Mouse (Mus musculus) embryonic facial prominence, embryonic 13.5 days (tissue): ENCODE data around the gene Kcnq1. TPM values are rescaled to one million over a fixed set of nuclear protein-coding genes. Genes with fewer than 3 reads are reported as not detected.

Experiments used
- ATAC-seq: fragments of 200-750 bp; cut with Nextera tagmentation; 2 replicates; pipeline ENCODE4 v1.8.0; 2017; ENCODE audit warnings: low read depth; ENCODE audit not compliant: insufficient number of reproducible peaks, insufficient read depth, low FRiP score, low TSS enrichment
- H3K27ac ChIP-seq: fragments of 300-500 bp; sonication (generic); 2 replicates; pipeline ENCODE4 v1.5.1; 2015; ENCODE audit warnings: moderate library complexity, mild to moderate bottlenecking, inconsistent platforms
- H3K27me3 ChIP-seq: fragments of 300-500 bp; sonication (generic); 2 replicates; pipeline ENCODE4 v1.6.1; 2015; ENCODE audit warnings: mild to moderate bottlenecking, inconsistent platforms
- H3K36me3 ChIP-seq: fragments of 300-500 bp; sonication (generic); 2 replicates; pipeline ENCODE4 v1.6.1; 2015; ENCODE audit warnings: mild to moderate bottlenecking, inconsistent platforms
- H3K4me1 ChIP-seq: fragments of 300-500 bp; sonication (generic); 2 replicates; pipeline ENCODE4 v1.6.1; 2015; ENCODE audit warnings: inconsistent platforms
- H3K4me2 ChIP-seq: fragments of 300-500 bp; sonication (generic); 2 replicates; pipeline ENCODE4 v1.6.1; 2015; ENCODE audit warnings: moderate library complexity, mild to moderate bottlenecking, inconsistent platforms
- H3K4me3 ChIP-seq: fragments of 300-500 bp; sonication (generic); 2 replicates; pipeline ENCODE4 v1.5.1; 2015; ENCODE audit warnings: mild to moderate bottlenecking, inconsistent platforms
- H3K9ac ChIP-seq: fragments of 300-500 bp; sonication (generic); 2 replicates; pipeline ENCODE4 v1.6.1; 2015; ENCODE audit warnings: mild to moderate bottlenecking, inconsistent platforms
- H3K9me3 ChIP-seq: fragments of 300-500 bp; sonication (generic); 2 replicates; pipeline ENCODE4 v1.6.1; 2016; ENCODE audit warnings: inconsistent platforms
- WGBS: fragments of 180-500 bp; shearing (Covaris S2); methylation state at CpG from one replicate; pipeline ENCODE4 v1.1.7; 2015; ENCODE audit warnings: mixed read lengths; 5-methylcytosine and 5-hydroxymethylcytosine counted together
- polyA plus RNA-seq: library from polyadenylated mRNA; unstranded; fragments of >200 nt; fragmentation: Nextera tagmentation; extraction: Ambion mirVana; gene quantifications from 2 replicates; pipeline ENCODE4 v1.2.1, GENCODE M21; 2015

Kcnq1 gene
- polyA plus RNA-seq, 1 experiment from 2014 or later = 0.84 TPM

- Histone ChIP-seq H3K27ac (no peak overlapping the region), H3K4me3 (no peak overlapping the region), H3K4me2 (no peak overlapping the region), H3K36me3 (no peaks in the 10 kb centered on the region), H3K27me3 (no peaks in the 10 kb centered on the region), H3K9me3 (no peaks in the 10 kb centered on the region), H3K4me1 (peaks cover 6% of the 10 kb centered on the region), H3K9ac (no peak overlapping the region)
- 76% methylated on average over 4 of the region's 4 CpGs for WGBS
- ATAC-seq = no peak
Observed at GRCm38 (mm10) chr7:143357831-143358230, 251.7 kb downstream of the Kcnq1 start.

DNA sequence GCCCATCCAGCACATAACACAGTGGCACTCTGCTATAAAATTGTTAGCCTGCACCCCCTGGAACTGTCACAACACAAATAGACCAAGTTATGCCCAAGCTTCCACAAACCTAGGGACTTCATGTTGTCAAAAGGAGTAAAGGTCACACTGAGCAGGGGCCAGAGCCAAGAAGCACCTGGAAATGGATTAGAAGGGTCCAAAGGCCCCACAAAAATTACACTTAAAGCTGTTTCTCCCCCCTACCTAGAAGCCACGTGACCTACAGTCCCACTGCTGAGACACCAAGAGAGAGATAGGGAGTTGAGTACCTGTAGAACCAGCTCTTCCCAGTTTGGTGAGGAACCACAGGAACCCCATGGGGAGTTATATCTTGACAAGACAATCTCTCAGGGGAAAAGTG lies 253.6 kb downstream of the Kcnq1 start:
- no peak overlapping the region for H3K4me3 ChIP-seq
- no peaks in the 10 kb centered on the region for H3K9me3 ChIP-seq
- H3K36me3 ChIP-seq = no peaks in the 10 kb centered on the region
- no peak overlapping the region for H3K4me2 ChIP-seq
- H3K27ac ChIP-seq = no peak overlapping the region
- ATAC-seq = no peak
- H3K27me3 ChIP-seq = no peaks in the 10 kb centered on the region
- no peak overlapping the region for H3K9ac ChIP-seq
- WGBS = 71% methylated on average over 1 of the region's 1 CpGs
- H3K4me1 ChIP-seq = peaks cover 6% of the 10 kb centered on the region

GRCm38 (mm10) chr7:143360776-143361175 lies 254.6 kb downstream of the Kcnq1 start:
- WGBS = 58% methylated on average over 5 of the region's 5 CpGs
- Histone ChIP-seq H3K9ac (no peak overlapping the region), H3K4me2 (no peak overlapping the region), H3K9me3 (no peaks in the 10 kb centered on the region), H3K4me3 (no peak overlapping the region), H3K4me1 (peaks cover 6% of the 10 kb centered on the region), H3K27ac (no peak overlapping the region), H3K36me3 (no peaks in the 10 kb centered on the region), H3K27me3 (no peaks in the 10 kb centered on the region)
- no peak for ATAC-seq

DNA sequence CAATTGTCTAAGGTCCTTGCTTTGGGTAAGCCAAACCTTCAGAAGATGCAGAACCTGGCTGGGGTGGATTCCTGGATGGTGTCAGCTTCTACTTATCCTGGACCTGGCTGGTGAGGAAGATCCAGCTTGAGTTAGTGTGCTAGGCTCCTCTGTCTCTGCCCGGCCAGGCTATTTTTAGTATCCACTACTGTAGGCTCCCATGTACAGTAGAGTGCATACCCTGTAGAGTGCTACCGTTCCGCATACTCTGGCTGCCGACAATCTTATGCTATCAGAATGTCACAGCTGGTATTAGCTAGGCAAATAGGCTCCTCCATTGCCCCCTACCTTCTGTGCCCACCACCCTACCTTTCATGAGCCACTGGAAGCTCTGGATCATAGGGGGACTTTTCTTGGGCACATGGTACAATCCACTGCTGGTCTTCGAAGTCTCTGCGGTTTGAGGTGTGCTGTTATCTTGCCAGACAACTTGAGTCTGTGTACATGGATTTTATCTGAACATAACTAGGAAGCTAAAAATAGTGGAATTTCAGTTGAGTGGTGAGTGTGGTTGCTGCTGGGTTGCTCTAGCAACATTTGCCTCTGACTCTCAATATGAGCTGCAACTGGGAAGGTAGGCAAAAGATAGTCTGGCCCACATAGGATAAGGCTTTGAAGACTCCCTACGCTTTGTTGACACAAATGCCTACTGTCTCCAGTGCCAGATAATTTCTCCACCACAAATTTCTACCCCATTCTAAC lies 258.1 kb downstream of the Kcnq1 start:
- peaks cover 8% of the 10 kb centered on the region; the same call in 1 of the 2 replicates for H3K4me1 ChIP-seq
- H3K36me3 ChIP-seq = no peaks in the 10 kb centered on the region
- H3K4me2 ChIP-seq = no peak overlapping the region
- H3K4me3 ChIP-seq = no peak overlapping the region
- no peaks in the 10 kb centered on the region for H3K27me3 ChIP-seq
- WGBS = 92% methylated on average over 7 of the region's 7 CpGs
- H3K27ac ChIP-seq = no peak overlapping the region
- no peak for ATAC-seq
- H3K9ac ChIP-seq = no peak overlapping the region
- H3K9me3 ChIP-seq = no peaks in the 10 kb centered on the region

- H3K4me2 ChIP-seq = no peak overlapping the region
- H3K27me3 ChIP-seq = no peaks in the 10 kb centered on the region
- H3K36me3 ChIP-seq = no peaks in the 10 kb centered on the region
- peaks cover 8% of the 10 kb centered on the region; the same call in 1 of the 2 replicates for H3K4me1 ChIP-seq
- no peaks in the 10 kb centered on the region for H3K9me3 ChIP-seq
- 79% methylated on average over 8 of the region's 8 CpGs for WGBS
- H3K9ac ChIP-seq = no peak overlapping the region
- no peak for ATAC-seq
- no peak overlapping the region for H3K27ac ChIP-seq
- no peak overlapping the region for H3K4me3 ChIP-seq
Observed at GRCm38 (mm10) chr7:143364969-143365839, 259.0 kb downstream of the Kcnq1 start.

- Histone ChIP-seq H3K9ac (no peak overlapping the region), H3K36me3 (no peaks in the 10 kb centered on the region), H3K27me3 (no peaks in the 10 kb centered on the region), H3K27ac (peak overlapping the region; percentile 62), H3K4me3 (no peak overlapping the region), H3K4me2 (peak overlapping the region; percentile 26), H3K9me3 (no peaks in the 10 kb centered on the region), H3K4me1 (peaks cover 11% of the 10 kb centered on the region)
- no peak for ATAC-seq
- WGBS = 54% methylated on average over 20 of the region's 20 CpGs
Observed at GRCm38 (mm10) chr7:143367366-143368266, 261.5 kb downstream of the Kcnq1 start.

DNA sequence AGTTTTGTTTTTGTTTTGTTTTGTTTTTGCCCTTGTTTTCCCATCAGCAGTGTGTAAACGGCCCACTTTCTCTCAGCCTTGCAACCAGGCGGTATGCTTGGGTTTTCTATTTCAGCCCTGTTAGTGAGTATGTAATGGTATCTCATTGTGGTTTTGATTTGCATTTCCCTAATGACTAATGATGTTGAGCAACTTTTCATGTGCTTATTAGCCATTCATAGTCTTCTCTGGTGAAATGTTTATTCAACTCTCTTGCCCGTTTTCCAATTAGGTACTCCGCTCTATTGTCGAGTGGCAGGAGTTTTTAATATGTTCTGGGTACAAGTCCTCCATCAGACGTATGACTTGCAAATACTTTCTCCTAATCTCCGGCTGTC lies 262.1 kb downstream of the Kcnq1 start:
- no peaks in the 10 kb centered on the region for H3K36me3 ChIP-seq
- peaks cover 17% of the 10 kb centered on the region for H3K4me1 ChIP-seq
- H3K27me3 ChIP-seq = no peaks in the 10 kb centered on the region
- no peak overlapping the region for H3K4me3 ChIP-seq
- no peak overlapping the region for H3K9ac ChIP-seq
- no peak for ATAC-seq
- H3K9me3 ChIP-seq = no peaks in the 10 kb centered on the region
- H3K27ac ChIP-seq = peak overlapping the region; percentile 62
- H3K4me2 ChIP-seq = peak overlapping the region; percentile 26
- 46% methylated on average over 7 of the region's 7 CpGs for WGBS

- no peak overlapping the region for H3K4me3 ChIP-seq
- H3K36me3 ChIP-seq = no peaks in the 10 kb centered on the region
- H3K4me2 ChIP-seq = no peak overlapping the region
- 66% methylated on average over 2 of the region's 2 CpGs for WGBS
- ATAC-seq = no peak
- no peak overlapping the region for H3K27ac ChIP-seq
- H3K9ac ChIP-seq = no peak overlapping the region
- no peaks in the 10 kb centered on the region for H3K27me3 ChIP-seq
- no peaks in the 10 kb centered on the region for H3K9me3 ChIP-seq
- H3K4me1 ChIP-seq = peaks cover 47% of the 10 kb centered on the region
Observed at GRCm38 (mm10) chr7:143371336-143371735, 265.2 kb downstream of the Kcnq1 start.

DNA sequence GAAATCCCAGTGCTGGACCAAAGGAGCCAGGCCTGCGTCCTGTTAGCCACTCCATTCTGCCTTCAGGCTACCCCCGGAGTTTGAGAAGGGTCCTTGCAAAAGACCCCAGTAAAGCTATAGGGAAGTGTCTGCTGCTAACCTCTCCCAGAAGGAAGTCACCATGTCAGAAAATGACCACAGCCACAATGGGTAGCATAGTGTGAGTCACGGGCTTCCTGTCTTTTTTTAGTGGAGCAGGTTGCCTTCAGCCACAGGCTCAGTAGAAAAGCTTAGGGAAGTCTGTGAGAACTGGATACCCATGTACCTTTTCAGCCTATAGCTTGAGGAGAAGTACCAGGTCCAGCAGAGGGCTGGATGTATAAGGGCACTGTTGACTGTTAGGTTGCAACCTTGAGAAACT lies 267.1 kb downstream of the Kcnq1 start:
- ATAC-seq = no peak
- H3K9ac ChIP-seq = no peak overlapping the region
- no peak overlapping the region for H3K4me2 ChIP-seq
- no peak overlapping the region for H3K4me3 ChIP-seq
- peaks cover 42% of the 10 kb centered on the region for H3K4me1 ChIP-seq
- H3K9me3 ChIP-seq = no peaks in the 10 kb centered on the region
- peak overlapping the region; percentile 23; the same call in 1 of the 2 replicates for H3K27ac ChIP-seq
- 79% methylated on average over 3 of the region's 3 CpGs for WGBS
- H3K36me3 ChIP-seq = no peaks in the 10 kb centered on the region
- no peaks in the 10 kb centered on the region for H3K27me3 ChIP-seq

- H3K4me1 ChIP-seq = peaks cover 50% of the 10 kb centered on the region
- no peak overlapping the region for H3K4me3 ChIP-seq
- no peaks in the 10 kb centered on the region for H3K36me3 ChIP-seq
- 67% methylated on average over 16 of the region's 16 CpGs for WGBS
- no peak overlapping the region for H3K4me2 ChIP-seq
- peak; percentile 63 for ATAC-seq
- no peaks in the 10 kb centered on the region for H3K9me3 ChIP-seq
- H3K9ac ChIP-seq = no peak overlapping the region
- H3K27me3 ChIP-seq = peaks cover 2% of the 10 kb centered on the region; the same call in 1 of the 2 replicates
- H3K27ac ChIP-seq = peak overlapping the region; percentile 82
Observed at GRCm38 (mm10) chr7:143375945-143376344, 269.8 kb downstream of the Kcnq1 start.

DNA sequence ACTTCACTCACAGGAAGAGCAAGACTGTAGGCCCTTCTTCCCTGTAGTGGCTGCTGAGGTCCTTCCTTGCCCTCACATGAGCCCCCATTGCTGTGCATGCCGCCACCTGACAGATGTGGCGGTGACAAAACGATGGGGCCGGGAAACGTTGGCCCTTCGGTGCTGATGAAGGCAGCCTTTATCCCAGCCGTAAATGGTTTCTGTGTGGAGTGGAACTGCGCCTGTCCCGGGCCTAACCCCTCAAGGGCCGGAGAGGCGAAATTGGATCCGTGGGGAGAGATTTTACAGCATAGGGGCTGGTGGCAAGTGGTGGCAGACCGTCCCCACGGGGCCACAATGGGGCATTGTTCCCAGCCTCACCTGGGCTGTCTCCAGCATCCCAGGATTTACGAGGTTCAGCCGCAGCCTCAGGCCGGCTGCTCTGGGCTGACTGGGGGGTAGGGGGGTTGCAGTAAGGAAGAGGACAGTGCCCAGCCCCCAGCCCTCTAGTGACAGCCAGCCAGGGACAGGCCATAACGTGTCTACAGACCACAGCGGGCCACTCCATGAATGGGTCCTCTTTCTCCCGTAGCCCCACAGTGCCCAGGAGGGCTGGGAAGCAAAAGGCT lies 274.4 kb downstream of the Kcnq1 start:
- H3K36me3 ChIP-seq = no peaks in the 10 kb centered on the region
- H3K4me3 ChIP-seq = no peak overlapping the region
- H3K9ac ChIP-seq = no peak overlapping the region
- 47% methylated on average over 20 of the region's 20 CpGs for WGBS
- H3K4me1 ChIP-seq = peaks cover 18% of the 10 kb centered on the region
- H3K27me3 ChIP-seq = peaks cover 6% of the 10 kb centered on the region; the same call in 1 of the 2 replicates
- H3K27ac ChIP-seq = no peak overlapping the region
- no peak overlapping the region for H3K4me2 ChIP-seq
- ATAC-seq = no peak
- no peaks in the 10 kb centered on the region for H3K9me3 ChIP-seq
